Mouse (Mus musculus): ENCODE measurements around the gene Tpst2.

Tpst2 gene

GRCm38 (mm10) chr5:112255426-112255825 lies 21.1 kb upstream of the Tpst2 start, which contains the start of gene Crybb1:
Gene Crybb1, plus strand, starts transcription at chr5:112255815.
- peak; percentile 51 to 56 for DNase-seq (ENCODE audit: low spot score in 2 of 2)

GRCm38 (mm10) chr5:112256457-112256856 lies 20.0 kb upstream of the Tpst2 start:
- DNase-seq (ENCODE audit: low spot score in 2 of 2): no peak

GRCm38 (mm10) chr5:112257896-112258295 lies 18.6 kb upstream of the Tpst2 start:
- DNase-seq (ENCODE audit: low spot score in 2 of 2): no peak

- DNase-seq (ENCODE audit: low spot score in 2 of 2): no peak
Observed at GRCm38 (mm10) chr5:112259862-112260650, 16.4 kb upstream of the Tpst2 start.

- no peak for DNase-seq (ENCODE audit: low spot score in 2 of 2)
Observed at GRCm38 (mm10) chr5:112260818-112261217, 15.7 kb upstream of the Tpst2 start.

- no peak for DNase-seq (ENCODE audit: low spot score in 2 of 2)
Observed at GRCm38 (mm10) chr5:112264099-112264498, 12.4 kb upstream of the Tpst2 start.

- no peak for DNase-seq (ENCODE audit: low spot score in 2 of 2)
Observed at GRCm38 (mm10) chr5:112265110-112265509, 11.4 kb upstream of the Tpst2 start.

GRCm38 (mm10) chr5:112265515-112265914 lies 11.0 kb upstream of the Tpst2 start:
- no peak for DNase-seq (ENCODE audit: low spot score in 2 of 2)

- no peak for DNase-seq (ENCODE audit: low spot score in 2 of 2)
Observed at GRCm38 (mm10) chr5:112266011-112266777, 10.3 kb upstream of the Tpst2 start.

- DNase-seq (ENCODE audit: low spot score in 2 of 2): peak; percentile 53 to 60
Observed at GRCm38 (mm10) chr5:112270764-112271541, 5.5 kb upstream of the Tpst2 start.

GRCm38 (mm10) chr5:112272934-112273333 lies 3.6 kb upstream of the Tpst2 start:
- no peak for DNase-seq (ENCODE audit: low spot score in 2 of 2)

- DNase-seq (ENCODE audit: low spot score in 2 of 2): no peak
Observed at GRCm38 (mm10) chr5:112273746-112274463, 2.6 kb upstream of the Tpst2 start.

GRCm38 (mm10) chr5:112275021-112275804 lies 1.3 kb upstream of the Tpst2 start:
- DNase-seq (ENCODE audit: low spot score in 2 of 2): no peak

GRCm38 (mm10) chr5:112276907-112277348 lies 437 bp downstream of the Tpst2 start:
- no peak for DNase-seq (ENCODE audit: low spot score in 2 of 2)

GRCm38 (mm10) chr5:112277906-112278470 lies 1.5 kb downstream of the Tpst2 start:
- no peak for DNase-seq (ENCODE audit: low spot score in 2 of 2)

- no peak for DNase-seq (ENCODE audit: low spot score in 2 of 2)
Observed at GRCm38 (mm10) chr5:112279181-112280021, 2.9 kb downstream of the Tpst2 start.

GRCm38 (mm10) chr5:112280151-112280550 lies 3.7 kb downstream of the Tpst2 start:
- DNase-seq (ENCODE audit: low spot score in 2 of 2): no peak

GRCm38 (mm10) chr5:112280863-112281660 lies 4.6 kb downstream of the Tpst2 start:
- DNase-seq (ENCODE audit: low spot score in 2 of 2): no peak
